Comparison of ENCODE assay signal across 1 mouse cellular context in genomic region chr4:116650365-116650764, GRCm38 (mm10).
A peak's percentile ranks its signal among the peaks of the same experiment; 100 is the strongest.
TF ChIP-seq lines count a peak whose summit lies in the region.

No protein-coding gene starts in this region.

TF ChIP-seq in MEL, 35 proteins besides CTCF, POLR2A, EP300 and RAD21:
- 0 out of 2 replicates have a peak, but pooled peaks have one; percentile 2 for TF ChIP-seq TCF12 (IDR thresholded peaks at IDR 0.05; ENCODE audit: low read depth, low read length)
- TF ChIP-seq SMC3 (IDR thresholded peaks at IDR 0.05; ENCODE audit: low read depth, low read length), result no peak
- no peak for TF ChIP-seq GABPA (IDR thresholded peaks at IDR 0.05; ENCODE audit: low read depth, low read length)
